9 mouse cellular contexts compared by ENCODE assay signal in genomic region chr11:8692536-8693471, GRCm38 (mm10). TPM values are rescaled to one million over a fixed set of nuclear protein-coding genes. Genes with fewer than 3 reads are reported as not detected.
DNase-seq lines count a peak whose midpoint lies in the region; ATAC-seq and TF ChIP-seq lines count a peak whose summit lies in the region.
"Had no signal": no experiment of that assay in that cellular context is flagged by ENCODE, and none has a peak within 500 bp of the region (broad histone marks: within the 10 kb centered on the region; RNA-seq: fewer than 3 reads in every experiment).

No protein-coding gene starts in this region.

- H3K9ac ChIP-seq in heart, adult 2 months (ENCODE audit: low read depth, low read length): no peak overlapping the region
- H3K9ac ChIP-seq in ES-Bruce4 (ENCODE audit: low read depth, poor library complexity, severe bottlenecking): peak overlapping the region; percentile 31
- H3K9ac ChIP-seq in forebrain, embryonic 11.5 days (ENCODE audit: low read length): no peak overlapping the region
- H3K9ac ChIP-seq in limb, embryonic 15.5 days: no peak overlapping the region

- no peak for TF ChIP-seq POLR2A in heart, adult 2 months (IDR thresholded peaks at IDR 0.05; ENCODE audit: insufficient read depth, low read depth, low read length)
- no peak for TF ChIP-seq POLR2A in ES-Bruce4 (IDR thresholded peaks at IDR 0.05; ENCODE audit: insufficient read depth, low read length)

- WGBS in heart, embryonic 10.5 days: 11% methylated on average over 16 of the region's 16 CpGs
- 43% methylated on average over 16 of the region's 16 CpGs for WGBS in heart, adult 2 months
- WGBS in forebrain, embryonic 11.5 days: 3% methylated on average over 16 of the region's 16 CpGs
- 8% methylated on average over 16 of the region's 16 CpGs for WGBS in limb, embryonic 15.5 days

- no peaks in the 10 kb centered on the region for H3K79me2 ChIP-seq in heart, adult 2 months (replicated peaks; ENCODE audit: control insufficient read depth, insufficient read depth, low read length)

- H3K9me3 ChIP-seq in heart, embryonic 10.5 days: no peaks in the 10 kb centered on the region
- peaks cover 3% of the 10 kb centered on the region; the same call in 1 of the 2 replicates for H3K9me3 ChIP-seq in ES-Bruce4 (replicated peaks; ENCODE audit: control insufficient read depth, insufficient read depth, low read length, poor library complexity, severe bottlenecking)
- no peaks in the 10 kb centered on the region for H3K9me3 ChIP-seq in forebrain, embryonic 11.5 days (ENCODE audit: control insufficient read depth, low read length)
- H3K9me3 ChIP-seq in limb, embryonic 15.5 days: no peaks in the 10 kb centered on the region

- TF ChIP-seq EP300 in heart, adult 2 months (IDR thresholded peaks at IDR 0.05; ENCODE audit: insufficient read depth, low read depth, low read length): no peak
- peak; percentile 86 for TF ChIP-seq EP300 in ES-Bruce4 (IDR thresholded peaks at IDR 0.05; ENCODE audit: insufficient read depth, low read depth, low read length)

- H3K4me1 ChIP-seq in heart, embryonic 10.5 days: peaks cover 29% of the 10 kb centered on the region
- no peaks in the 10 kb centered on the region; the same call in 1 of the 2 replicates for H3K4me1 ChIP-seq in heart, adult 2 months (ENCODE audit: control insufficient read depth, insufficient read depth, low read length)
- peaks cover 10% of the 10 kb centered on the region for H3K4me1 ChIP-seq in ES-Bruce4 (ENCODE audit: control insufficient read depth, insufficient read depth, low read length)
- peaks cover 16% of the 10 kb centered on the region; the same call in 1 of the 2 replicates for H3K4me1 ChIP-seq in forebrain, embryonic 11.5 days (replicated peaks; ENCODE audit: control insufficient read depth, insufficient read depth, low read length)
- peaks cover 30% of the 10 kb centered on the region for H3K4me1 ChIP-seq in limb, embryonic 15.5 days

- peak; percentile 73 for DNase-seq in heart, embryonic 10.5 days (ENCODE audit: low spot score)
- DNase-seq in heart, adult 2 months: no peak
- DNase-seq in forebrain, embryonic 11.5 days (ENCODE audit: low spot score): peak; percentile 76
- peak; percentile 50 for DNase-seq in retina, postnatal 1 day
- no peak for DNase-seq in spleen, postnatal 36 days (ENCODE audit: low spot score in 2 of 2)

- H3K27ac ChIP-seq in heart, embryonic 10.5 days: peak overlapping the region; percentile 82
- no peak overlapping the region for H3K27ac ChIP-seq in heart, adult 2 months
- peak overlapping the region; percentile 92 for H3K27ac ChIP-seq in ES-Bruce4 (ENCODE audit: insufficient read depth, low read length)
- H3K27ac ChIP-seq in forebrain, embryonic 11.5 days (ENCODE audit: low read depth, low read length): peak overlapping the region; percentile 67
- peak overlapping the region; percentile 81 for H3K27ac ChIP-seq in limb, embryonic 15.5 days

- TF ChIP-seq CTCF in heart, adult 2 months (IDR thresholded peaks at IDR 0.05): no peak
- TF ChIP-seq CTCF in ES-Bruce4 (IDR thresholded peaks at IDR 0.05; ENCODE audit: low read depth, low read length): no peak

- no peaks in the 10 kb centered on the region for H3K36me3 ChIP-seq in heart, embryonic 10.5 days
- no peaks in the 10 kb centered on the region for H3K36me3 ChIP-seq in heart, adult 2 months (ENCODE audit: control insufficient read depth, insufficient read depth, low read length)
- no peaks in the 10 kb centered on the region for H3K36me3 ChIP-seq in ES-Bruce4 (ENCODE audit: control insufficient read depth, insufficient read depth, low read length, poor library complexity, severe bottlenecking)
- H3K36me3 ChIP-seq in forebrain, embryonic 11.5 days (ENCODE audit: control insufficient read depth, insufficient read depth, low read length): no peaks in the 10 kb centered on the region
- H3K36me3 ChIP-seq in limb, embryonic 15.5 days: no peaks in the 10 kb centered on the region

- H3K27me3 ChIP-seq in heart, embryonic 10.5 days (ENCODE audit: insufficient read depth, poor library complexity, severe bottlenecking): peaks cover 4% of the 10 kb centered on the region; the same call in 1 of the 2 replicates
- H3K27me3 ChIP-seq in heart, adult 2 months (ENCODE audit: control insufficient read depth, insufficient read depth, low read length): no peaks in the 10 kb centered on the region
- H3K27me3 ChIP-seq in ES-Bruce4 (ENCODE audit: control insufficient read depth, insufficient read depth, low read length, poor library complexity, severe bottlenecking): no peaks in the 10 kb centered on the region
- H3K27me3 ChIP-seq in forebrain, embryonic 11.5 days (ENCODE audit: control insufficient read depth, insufficient read depth, low read length): no peaks in the 10 kb centered on the region
- H3K27me3 ChIP-seq in limb, embryonic 15.5 days: no peaks in the 10 kb centered on the region
- H3K27me3 ChIP-seq: megakaryocyte, embryonic 14.5 days had no signal

- peak; percentile 91 for ATAC-seq in forebrain, embryonic 11.5 days (replicated peaks; ENCODE audit: low FRiP score)
- ATAC-seq in limb, embryonic 15.5 days (ENCODE audit: insufficient number of reproducible peaks, low FRiP score, low TSS enrichment, low read depth): peak; percentile 85
- no peak for ATAC-seq in megakaryocyte, adult 5-6 weeks (ENCODE audit: poor library complexity, severe bottlenecking)

- H3K4me2 ChIP-seq in forebrain, embryonic 11.5 days (ENCODE audit: low read depth, low read length, severe bottlenecking): peak overlapping the region; percentile 26; the same call in 1 of the 2 replicates
- peak overlapping the region; percentile 29 for H3K4me2 ChIP-seq in limb, embryonic 15.5 days

- intact Hi-C loops in heart, adult 2 months (cut with DNase I): no loop called here

- peak overlapping the region; percentile 38 for H3K4me3 ChIP-seq in heart, embryonic 10.5 days
- no peak overlapping the region for H3K4me3 ChIP-seq in heart, adult 2 months
- no peak overlapping the region for H3K4me3 ChIP-seq in ES-Bruce4 (ENCODE audit: low read depth, low read length)
- H3K4me3 ChIP-seq in forebrain, embryonic 11.5 days (ENCODE audit: low read depth, low read length): no peak overlapping the region
- H3K4me3 ChIP-seq in limb, embryonic 15.5 days: no peak overlapping the region
- H3K4me3 ChIP-seq: megakaryocyte, embryonic 14.5 days had no signal

RNA-seq across cellular contexts. Expression of gene Tns3, which starts 28.5 kb away (rescaled TPM):
- 12.7 and 17.0 TPM in 2 replicates for polyA plus RNA-seq in heart, embryonic 10.5 days (2016; fragmentation: Nextera tagmentation; extraction: Ambion mirVana)
- 10 to 100 TPM; 23.1 to 23.9 TPM for total RNA-seq in heart, adult 2 months (2021)
- polyA plus RNA-seq in heart, adult 2 months (2012; rRNA removed): 14.8 and 18.4 TPM in 2 replicates
- polyA plus RNA-seq in ES-Bruce4 (2011; ENCODE audit: insufficient read depth, insufficient read length, low read depth, missing spikeins): 45.7 and 46.2 TPM in 2 replicates
- polyA plus RNA-seq in forebrain, embryonic 11.5 days (2014; fragmentation: Nextera tagmentation; extraction: Ambion mirVana): 8.5 and 8.8 TPM in 2 replicates
- polyA plus RNA-seq in limb, embryonic 15.5 days (2015; fragmentation: Nextera tagmentation; extraction: Ambion mirVana): 26.8 and 31.6 TPM in 2 replicates
- 29.6 and 35.7 TPM in 2 replicates for total RNA-seq in megakaryocyte, adult 5-6 weeks (2015)
- total RNA-seq in megakaryocyte, adult 5-6 weeks (2017): 15.9 and 17.6 TPM in 2 replicates

Comparison
In these comparisons a context has a peak if more than half of its experiments do, and no peak if none do; other contexts are left out.
1. DNase-seq: peak in heart, embryonic 10.5 days (single experiment), forebrain, embryonic 11.5 days (single experiment) and retina, postnatal 1 day (single experiment); none in heart, adult 2 months (0 of 2) and spleen, postnatal 36 days (0 of 2).